Mouse (Mus musculus) layer of hippocampus, adult 8-10 months (tissue): ENCODE data around the gene Oprm1. TPM values are rescaled to one million over a fixed set of nuclear protein-coding genes. Genes with fewer than 3 reads are reported as not detected.
"Not testable (repeated sequence)": the region's sequence is repeated elsewhere in the genome, so short reads cannot be mapped to it uniquely, and the experiment has no call there.

Source experiments
- DNase-seq, 2 experiments: peaks; one replicate each; pipeline ENCODE4 v3.0.0; 2022; ENCODE audit warnings: low spot score in 2 of 2
- total RNA-seq, 4 experiments: library from RNA; stranded (reverse); gene quantifications; 2 replicates each; pipeline ENCODE4 v1.2.4; 2022

Oprm1 gene
- 1 to 10 TPM; 3.4 to 7.9 (median 6.3) TPM for total RNA-seq

GRCm38 (mm10) chr10:6758206-6758605 lies at the start of gene Oprm1:
TSS of gene Oprm1 (plus strand) at chr10:6758506.
- no peak for DNase-seq

DNA sequence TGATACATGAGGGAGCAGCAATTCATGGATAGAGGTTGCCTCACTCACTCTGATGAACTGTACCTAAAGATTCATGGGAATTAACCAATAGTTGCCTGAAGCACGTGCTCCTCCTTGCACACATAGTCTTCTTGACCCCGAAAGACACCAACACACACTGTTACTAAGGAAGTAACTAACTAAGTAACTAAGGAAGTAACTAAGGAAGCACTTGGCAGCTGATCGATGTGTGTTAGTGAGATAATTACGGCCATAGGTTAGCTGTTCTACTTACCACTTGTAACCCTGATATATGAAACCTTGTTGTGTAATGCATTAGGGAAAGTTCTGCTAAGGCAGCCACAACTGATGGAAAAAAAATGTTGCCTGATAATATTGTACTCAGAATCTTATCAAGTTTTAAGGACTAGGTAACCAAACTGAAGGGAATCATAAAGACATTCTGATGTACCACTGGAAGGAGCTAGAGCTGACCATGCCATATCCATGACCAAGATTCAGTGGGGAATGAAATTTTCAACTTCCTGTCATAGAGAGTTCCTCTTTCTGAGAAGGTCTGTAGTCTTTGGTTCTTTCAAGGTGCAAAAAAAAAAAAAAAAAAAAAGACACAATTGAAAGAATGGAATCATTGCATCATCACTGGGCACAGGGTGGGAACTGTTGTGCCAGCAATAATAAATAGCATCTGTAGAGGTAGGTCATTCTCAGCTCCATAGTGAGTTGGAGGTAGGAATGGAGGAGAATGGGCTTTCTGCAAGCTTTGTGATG lies 40.9 kb upstream of the Oprm1 start:
- DNase-seq: no peak

DNA sequence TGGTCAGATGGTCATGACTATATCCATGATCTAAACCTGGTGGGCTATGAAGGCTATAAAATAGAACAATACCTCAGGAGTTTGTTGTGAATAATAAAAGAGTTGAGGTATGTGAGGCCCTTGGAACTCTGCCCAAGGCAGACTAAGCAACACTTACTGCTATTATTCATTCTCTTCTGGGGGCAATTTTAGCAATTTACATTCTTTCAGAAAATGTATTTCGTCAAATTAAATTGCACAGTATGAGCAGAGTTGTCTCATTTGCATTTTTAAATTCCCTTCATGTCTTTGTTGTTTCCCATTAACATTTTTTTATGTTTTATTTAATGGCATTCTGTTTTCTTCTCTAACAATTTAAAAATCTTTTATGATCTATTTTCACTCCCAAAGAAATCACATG lies 34.5 kb upstream of the Oprm1 start:
- DNase-seq: no peak

DNA sequence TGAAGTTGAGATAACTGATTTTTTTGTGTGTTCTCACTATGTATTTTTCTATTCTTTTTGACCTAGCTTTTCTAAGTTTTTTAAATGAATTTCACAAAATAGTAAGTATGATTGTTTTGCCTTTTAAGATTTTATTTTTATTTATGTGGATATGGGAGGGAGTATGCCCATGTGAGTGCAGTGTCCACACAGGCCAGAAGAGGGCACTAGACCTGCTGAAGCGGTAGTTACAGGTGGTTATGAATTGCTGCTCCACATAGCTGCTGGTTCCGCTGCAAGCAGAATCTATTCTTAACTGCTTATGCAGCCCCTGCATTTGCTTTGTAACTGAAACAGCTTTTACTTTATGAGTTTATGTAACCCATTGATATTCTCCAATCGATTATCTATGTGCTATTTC lies 29.8 kb upstream of the Oprm1 start:
- no peak for DNase-seq

DNA sequence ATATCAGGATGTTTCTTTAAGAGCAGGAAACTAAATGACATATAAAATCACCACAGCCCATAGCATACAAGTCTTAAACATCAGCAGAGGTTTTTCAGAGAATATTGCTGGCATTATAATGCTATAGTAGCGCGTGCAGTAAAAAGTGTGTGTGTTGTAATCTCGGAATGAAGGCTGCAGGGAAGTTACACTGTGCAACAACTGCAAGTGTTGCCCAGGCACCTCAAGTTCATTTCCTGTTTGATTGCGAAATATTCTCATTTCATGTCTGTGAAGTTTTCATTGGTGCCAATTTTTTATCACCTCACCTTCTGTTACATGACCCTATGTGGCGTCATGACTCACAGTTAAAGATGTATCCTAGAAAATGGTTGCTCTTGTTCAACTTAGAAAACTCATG lies 4.9 kb upstream of the Oprm1 start:
- no peak for DNase-seq

DNA sequence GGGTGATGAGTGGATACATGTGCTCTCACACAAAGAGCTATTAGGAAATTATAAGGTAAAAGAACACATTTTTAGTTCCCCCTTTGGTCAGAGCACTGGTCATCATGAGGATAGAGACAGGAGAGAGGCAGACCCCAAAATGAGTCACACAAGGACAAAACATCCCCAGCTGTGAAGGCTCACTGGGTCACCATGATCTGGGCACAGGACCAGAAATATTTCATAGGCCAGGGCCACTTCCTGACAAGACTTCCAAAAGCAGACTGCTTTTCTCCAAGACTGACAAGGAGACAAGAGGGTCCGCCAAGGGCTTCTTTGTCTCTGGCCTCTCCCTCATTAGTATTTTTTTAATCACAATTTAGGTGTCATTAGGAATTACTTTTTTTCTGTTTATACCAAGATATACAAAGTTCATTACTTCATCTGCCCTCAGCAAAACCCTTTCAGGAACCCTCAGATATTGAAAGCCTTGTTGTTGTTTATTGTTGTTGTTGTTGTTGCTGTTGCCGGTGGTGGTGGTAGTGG lies 3.0 kb downstream of the Oprm1 start, which contains the start of gene Gm10945:
Gene Gm10945 (minus strand): TSS at position 475 of the 525 bp plus-strand sequence.
- DNase-seq: no peak

- DNase-seq: no peak
These were observed 30.4 kb downstream of the Oprm1 start for GRCm38 (mm10) chr10:6788517-6789237.

- DNase-seq: no peak
These were observed 31.9 kb downstream of the Oprm1 start for GRCm38 (mm10) chr10:6790226-6790625.

GRCm38 (mm10) chr10:6820626-6821025 lies 62.3 kb downstream of the Oprm1 start:
- DNase-seq: no peak

DNA sequence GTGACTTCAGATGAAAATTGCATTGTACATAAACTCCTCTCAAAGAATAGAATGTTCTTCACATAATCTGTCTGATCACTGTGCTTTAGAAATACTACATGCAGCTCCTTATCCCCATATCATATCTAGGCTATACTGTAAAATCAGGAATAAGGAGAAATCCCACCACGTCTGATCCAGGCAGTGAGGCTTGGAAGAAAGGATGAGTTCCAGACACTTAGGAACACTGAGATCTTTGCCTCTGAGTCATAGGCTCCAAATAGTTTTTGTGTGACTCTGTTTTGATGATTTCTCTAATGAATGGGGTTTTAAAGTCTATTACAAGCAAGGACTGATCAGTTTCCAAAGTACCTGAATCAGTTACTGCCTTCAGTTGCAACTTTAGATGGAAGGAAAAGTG lies 83.9 kb downstream of the Oprm1 start:
- no peak for DNase-seq

DNA sequence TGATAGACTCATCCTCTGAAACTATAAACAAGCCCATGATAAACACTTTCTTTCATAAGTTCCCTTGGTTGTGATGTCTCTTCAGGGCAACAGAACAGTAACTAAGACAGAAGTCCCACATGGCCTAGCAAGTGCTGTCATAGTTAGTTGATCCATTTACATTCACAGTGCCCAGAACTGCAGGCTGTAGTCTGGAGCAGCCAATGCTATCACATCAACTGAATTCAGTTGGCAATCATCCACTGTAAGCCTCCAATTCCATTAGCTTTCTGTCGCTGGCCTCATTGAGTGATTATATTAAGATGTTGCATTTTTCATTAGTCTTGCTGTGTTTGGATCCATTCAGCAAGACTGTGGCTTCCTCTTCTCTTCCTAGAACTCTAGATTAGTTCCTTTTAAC lies 88.0 kb downstream of the Oprm1 start:
- no peak for DNase-seq

DNA sequence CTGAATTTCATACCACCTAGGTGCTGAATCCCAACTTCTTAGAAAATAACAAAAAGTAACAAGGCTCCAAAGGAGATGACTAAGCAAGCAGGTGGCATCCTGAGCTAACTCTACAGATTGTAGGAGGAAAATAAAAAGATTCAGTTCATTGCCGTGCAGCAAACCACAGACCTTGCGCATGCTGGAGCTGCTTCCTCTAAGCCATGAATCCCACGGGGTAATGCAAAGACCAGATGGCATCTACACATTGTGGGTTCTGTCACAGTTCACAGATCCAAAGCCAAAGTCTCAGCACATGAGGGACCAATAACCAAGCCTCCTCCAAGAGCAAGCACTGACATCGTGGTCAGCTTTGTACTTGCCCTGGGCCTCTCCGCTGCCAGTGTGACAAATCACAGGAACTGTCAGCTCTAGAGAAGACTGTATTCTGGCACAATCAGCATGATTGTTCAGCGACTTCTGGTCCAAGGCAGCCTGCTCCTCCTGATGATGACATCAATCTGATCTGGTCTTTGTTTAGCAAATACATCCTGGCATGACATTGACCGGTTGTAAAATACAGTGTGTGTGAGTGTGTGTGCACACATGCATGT lies 90.0 kb downstream of the Oprm1 start:
- DNase-seq: peak; percentile 15 to 22

DNA sequence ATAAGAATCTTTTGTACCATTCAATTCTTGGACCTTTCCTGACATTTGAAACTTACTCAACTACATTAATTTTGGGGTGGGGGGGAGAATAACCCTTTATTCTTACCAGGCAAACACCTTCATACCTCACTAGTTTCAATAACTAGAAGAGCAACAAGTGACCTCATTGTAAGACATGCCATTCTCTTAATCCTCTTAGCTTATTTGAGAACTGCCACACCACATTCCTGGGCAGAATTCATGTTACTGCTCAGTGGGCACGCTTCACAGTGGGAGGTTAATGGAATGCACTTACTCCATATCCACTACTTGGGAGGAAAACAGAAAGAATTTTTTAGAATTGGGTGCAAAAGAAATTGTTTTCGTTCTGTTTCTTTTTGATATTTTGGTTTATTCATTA lies 90.5 kb downstream of the Oprm1 start:
- no peak for DNase-seq

GRCm38 (mm10) chr10:6855812-6856211 lies 97.5 kb downstream of the Oprm1 start:
- no peak for DNase-seq

GRCm38 (mm10) chr10:6871418-6872072 lies 113.2 kb downstream of the Oprm1 start:
- no peak for DNase-seq

DNA sequence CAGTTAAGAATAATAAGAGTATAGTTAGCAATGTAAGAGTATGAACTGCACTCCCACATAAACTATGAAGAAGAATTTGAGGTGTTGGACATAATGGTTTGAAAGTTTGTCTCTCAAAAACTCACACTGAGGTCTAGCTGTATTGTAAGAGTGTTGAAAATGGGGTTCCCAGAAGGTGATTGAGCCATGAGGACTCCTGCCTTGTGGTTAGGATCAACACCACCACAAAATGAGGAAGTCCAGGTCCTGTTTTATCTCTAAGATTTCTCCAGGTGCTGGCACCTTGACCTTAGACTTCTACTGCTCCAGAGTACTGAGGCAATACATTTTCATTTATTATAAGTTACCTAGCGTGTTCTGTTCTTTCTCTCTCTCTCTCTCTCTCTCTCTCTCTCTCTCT lies 115.6 kb downstream of the Oprm1 start:
- no peak for DNase-seq

- DNase-seq: no peak
These were observed 120.1 kb downstream of the Oprm1 start for GRCm38 (mm10) chr10:6878276-6878881.

DNA sequence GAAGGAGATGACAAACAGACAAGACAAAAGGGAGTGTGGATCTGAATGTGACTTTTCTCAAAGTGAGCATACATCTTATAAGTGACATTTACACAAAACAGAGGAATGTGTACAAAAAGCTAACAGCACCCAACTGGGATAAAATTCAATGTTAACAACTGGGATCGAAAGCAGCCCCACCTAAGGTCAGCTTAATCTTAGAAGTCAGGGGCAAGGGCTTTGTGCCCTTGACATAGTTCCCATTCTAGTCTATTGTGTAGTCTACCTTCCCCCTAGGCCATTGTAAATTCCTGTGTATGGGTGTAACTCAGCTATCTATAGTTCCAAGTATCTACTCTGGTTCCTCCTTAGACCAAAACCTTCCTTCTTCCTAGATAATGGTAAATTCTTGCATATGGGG lies 123.7 kb downstream of the Oprm1 start:
- not testable (repeated sequence) for DNase-seq

DNA sequence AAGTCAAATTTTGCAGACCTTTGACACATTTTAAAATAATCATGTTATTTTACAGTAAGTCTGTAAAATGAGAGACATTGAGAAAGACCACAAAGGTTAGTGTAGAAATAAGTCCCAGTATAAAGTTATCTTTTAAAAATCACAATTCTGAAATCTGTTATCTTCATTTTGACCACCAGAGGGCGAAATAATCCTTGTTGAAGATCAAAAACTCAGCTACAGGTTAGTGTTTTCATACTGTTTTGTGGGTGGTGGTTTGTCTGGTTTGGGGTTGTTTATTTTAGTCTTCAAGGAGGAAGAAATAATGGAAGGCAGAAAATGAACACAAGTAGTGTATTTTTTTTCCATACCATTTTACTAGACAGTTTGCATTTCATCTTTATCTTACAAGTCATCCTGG lies 127.2 kb downstream of the Oprm1 start:
- DNase-seq: no peak

GRCm38 (mm10) chr10:6889640-6890245 lies 131.4 kb downstream of the Oprm1 start:
- no peak for DNase-seq
